Mouse (Mus musculus): ENCODE measurements around the gene Memo1. TPM values are rescaled to one million over a fixed set of nuclear protein-coding genes. Genes with fewer than 3 reads are reported as not detected.
A peak's percentile ranks its signal among the peaks of the same experiment; 100 is the strongest.

The Memo1 gene
- total and polyA plus RNA-seq, 3 experiments: 63.1 to 75.3 TPM; not detected in 1

DNA sequence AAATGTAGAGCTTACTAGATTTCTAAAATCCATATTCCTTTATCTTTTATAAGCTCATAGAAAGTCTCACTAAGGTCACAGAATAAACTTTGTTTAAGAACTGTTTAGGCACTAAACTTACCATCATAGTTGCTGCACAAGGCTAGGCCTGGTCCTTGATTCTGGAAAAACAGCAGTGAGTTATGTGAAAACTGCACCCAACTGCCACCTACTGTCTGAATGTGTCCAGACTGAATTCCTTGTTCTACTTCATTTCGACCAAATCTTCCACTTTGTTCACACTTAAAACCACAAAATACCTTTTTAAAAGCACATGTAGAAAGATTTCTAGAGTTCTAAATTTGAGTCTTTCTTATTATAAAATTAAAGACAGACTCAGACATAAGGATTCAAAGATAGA, 101.9 kb downstream of the Memo1 start:
- no peaks in the 10 kb centered on the region for H3K79me2 ChIP-seq (ENCODE audit: control insufficient read depth, insufficient read depth, low read length, poor library complexity)
- no peak for DNase-seq (ENCODE audit: low read depth, low spot score)
- H3K27ac ChIP-seq (ENCODE audit: control insufficient read depth, low read depth, low read length): no peak overlapping the region
- no peaks in the 10 kb centered on the region for H3K27me3 ChIP-seq (ENCODE audit: control insufficient read depth in 1 of 2, insufficient read depth in 2 of 2, low read length in 2 of 2)
- no peak overlapping the region for H3K4me3 ChIP-seq (ENCODE audit: control insufficient read depth in 1 of 2, insufficient read depth in 1 of 2, low read depth in 2 of 2, low read length in 2 of 2)
- H3K36me3 ChIP-seq (ENCODE audit: control insufficient read depth in 1 of 2, insufficient read depth in 2 of 2, low read length in 2 of 2): peaks cover 0 to 12% of the 10 kb centered on the region in 2 experiments; a peak in 3 of 4 replicates
- H3K4me1 ChIP-seq (ENCODE audit: control insufficient read depth in 1 of 2, insufficient read depth in 2 of 2, low read length in 2 of 2): no peaks in the 10 kb centered on the region
- H3K9ac ChIP-seq (ENCODE audit: control insufficient read depth, low read depth, low read length, poor library complexity, severe bottlenecking): no peak overlapping the region
- no peak for TF ChIP-seq ZKSCAN1 (IDR thresholded peaks at IDR 0.05; ENCODE audit: low read depth, low read length)
- TF ChIP-seq CHD2 (IDR thresholded peaks at IDR 0.05; ENCODE audit: low read length): no peak
- TF ChIP-seq RCOR1 (IDR thresholded peaks at IDR 0.05; ENCODE audit: low read depth, low read length): no peak
- TF ChIP-seq CTCF (IDR thresholded peaks at IDR 0.05 in 2 of 3, conservative IDR thresholded peaks at IDR 0.05 in 1 of 3; ENCODE audit: control insufficient read depth in 1 of 3, insufficient read depth in 1 of 3, low read depth in 2 of 3, low read length in 3 of 3, poor library complexity in 1 of 3, severe bottlenecking in 1 of 3): peak in 2 of 3 experiments; percentile 7 to 19; a peak in 1 of 6 replicates
- TF ChIP-seq SMC3 (IDR thresholded peaks at IDR 0.05; ENCODE audit: low read depth, low read length): peak; percentile 29
- TF ChIP-seq NRF1 (IDR thresholded peaks at IDR 0.05; ENCODE audit: insufficient read depth, low read depth, low read length, poor library complexity, severe bottlenecking): no peak
- no peak for TF ChIP-seq ZC3H11A (IDR thresholded peaks at IDR 0.05; ENCODE audit: low read depth, low read length)
- no peak for TF ChIP-seq CHD1 (IDR thresholded peaks at IDR 0.05; ENCODE audit: low read depth, low read length)
- no peak for TF ChIP-seq BHLHE40 (IDR thresholded peaks at IDR 0.05; ENCODE audit: borderline replicate concordance, low read depth, low read length)
- TF ChIP-seq MYC (IDR thresholded peaks at IDR 0.05; ENCODE audit: low read depth, low read length): no peak
- TF ChIP-seq MEF2A (IDR thresholded peaks at IDR 0.05; ENCODE audit: extremely low read depth, insufficient replicate concordance, low read depth, low read length, poor library complexity, severe bottlenecking): no peak
- TF ChIP-seq GABPA (IDR thresholded peaks at IDR 0.05; ENCODE audit: low read depth, low read length): no peak
- no peak for TF ChIP-seq MAZ (IDR thresholded peaks at IDR 0.05; ENCODE audit: low read depth, low read length)
- TF ChIP-seq E2F4 (IDR thresholded peaks at IDR 0.05; ENCODE audit: borderline replicate concordance, low read depth, low read length): no peak
- TF ChIP-seq UBTF (IDR thresholded peaks at IDR 0.05; ENCODE audit: borderline replicate concordance, insufficient read depth, low read depth, low read length): no peak
- no peaks in the 10 kb centered on the region for H3K9me3 ChIP-seq (replicated peaks; ENCODE audit: insufficient read depth, low read length)

DNA sequence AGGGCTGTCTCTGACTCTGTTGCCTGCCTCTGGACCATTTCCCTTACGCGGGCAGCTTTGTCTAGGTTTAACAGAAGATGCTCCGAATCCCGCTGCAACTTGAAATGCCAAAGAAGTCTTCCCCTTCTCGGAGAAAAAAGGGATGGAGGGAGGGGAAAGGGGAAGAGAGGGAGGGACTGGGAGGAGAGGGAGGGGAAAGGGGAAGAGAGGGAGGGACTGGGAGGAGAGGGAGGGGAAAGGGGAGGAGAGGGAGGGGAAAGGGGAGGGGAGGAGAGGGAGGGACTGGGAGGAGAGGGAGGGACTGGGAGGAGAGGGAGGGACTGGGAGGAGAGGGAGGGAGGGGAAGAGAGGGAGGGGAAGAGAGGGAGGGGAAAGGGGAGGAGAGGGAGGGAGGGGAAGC, 103.9 kb downstream of the Memo1 start:
- Histone ChIP-seq H3K27me3 (ENCODE audit: control insufficient read depth in 1 of 2, insufficient read depth in 2 of 2, low read length in 2 of 2) (no peaks in the 10 kb centered on the region), H3K9ac (ENCODE audit: control insufficient read depth, low read depth, low read length, poor library complexity, severe bottlenecking) (no peak overlapping the region), H3K27ac (ENCODE audit: control insufficient read depth, low read depth, low read length) (no peak overlapping the region), H3K4me1 (ENCODE audit: control insufficient read depth in 1 of 2, insufficient read depth in 2 of 2, low read length in 2 of 2) (peaks cover 0 to 5% of the 10 kb centered on the region in 2 experiments; a peak in 2 of 4 replicates), H3K9me3 (replicated peaks; ENCODE audit: insufficient read depth, low read length) (no peaks in the 10 kb centered on the region), H3K36me3 (ENCODE audit: control insufficient read depth in 1 of 2, insufficient read depth in 2 of 2, low read length in 2 of 2) (peaks cover under 1 to 2% of the 10 kb centered on the region in 2 experiments; a peak in 3 of 4 replicates), H3K79me2 (ENCODE audit: control insufficient read depth, insufficient read depth, low read length, poor library complexity) (no peaks in the 10 kb centered on the region), H3K4me3 (ENCODE audit: control insufficient read depth in 1 of 2, insufficient read depth in 1 of 2, low read depth in 2 of 2, low read length in 2 of 2) (no peak overlapping the region)
- DNase-seq (ENCODE audit: low read depth, low spot score): no peak
- TF ChIP-seq UBTF (IDR thresholded peaks at IDR 0.05; ENCODE audit: borderline replicate concordance, insufficient read depth, low read depth, low read length): no peak
- TF ChIP-seq MAZ (IDR thresholded peaks at IDR 0.05; ENCODE audit: low read depth, low read length): no peak
- TF ChIP-seq SIN3A (IDR thresholded peaks at IDR 0.05; ENCODE audit: low read length): no peak
- TF ChIP-seq TBP (IDR thresholded peaks at IDR 0.05; ENCODE audit: low read depth, low read length): no peak
- TF ChIP-seq ETS1 (IDR thresholded peaks at IDR 0.05; ENCODE audit: low read depth, low read length): no peak
- no peak for TF ChIP-seq CTCF (IDR thresholded peaks at IDR 0.05 in 2 of 3, conservative IDR thresholded peaks at IDR 0.05 in 1 of 3; ENCODE audit: control insufficient read depth in 1 of 3, insufficient read depth in 1 of 3, low read depth in 2 of 3, low read length in 3 of 3, poor library complexity in 1 of 3, severe bottlenecking in 1 of 3)
